Mouse (Mus musculus) myocyte (in vitro differentiated cells): ENCODE measurements around the gene Cyp1b1.

Experiments
- CEBPB ChIP-seq: IDR thresholded peaks from 2 replicates; pipeline ENCODE4 v1.6.1; 2011; ENCODE audit warnings: mild to moderate bottlenecking, moderate library complexity; ENCODE audit not compliant: poor library complexity, insufficient read depth, severe bottlenecking
- E2F4 ChIP-seq: IDR thresholded peaks from one replicate; pipeline ENCODE4 v1.6.1; 2011; ENCODE audit warnings: mild to moderate bottlenecking, control low read depth, moderate library complexity; ENCODE audit not compliant: insufficient read depth
- MAX ChIP-seq: IDR thresholded peaks from one replicate; pipeline ENCODE4 v1.6.1; 2011; ENCODE audit warnings: low read depth, mild to moderate bottlenecking, control low read depth
- MYOD1 ChIP-seq, 3 experiments: IDR thresholded peaks; one replicate each; pipeline ENCODE4 v1.6.1; 2011; ENCODE audit warnings: control low read depth in 2 of 3, low read depth in 2 of 3, mild to moderate bottlenecking in 2 of 3, moderate library complexity in 1 of 3; ENCODE audit not compliant: insufficient read length in 2 of 3, control insufficient read depth in 1 of 3
- POLR2A ChIP-seq: IDR thresholded peaks from one replicate; pipeline ENCODE4 v1.6.1; 2011; ENCODE audit warnings: low read depth, mild to moderate bottlenecking, control low read depth, moderate library complexity; ENCODE audit not compliant: insufficient read length
- POLR2AphosphoS2 ChIP-seq: IDR thresholded peaks from one replicate; pipeline ENCODE4 v1.6.1; 2011; ENCODE audit warnings: low read depth, control low read depth; ENCODE audit not compliant: insufficient read length
- TCF12 ChIP-seq: IDR thresholded peaks from one replicate; pipeline ENCODE4 v1.6.1; 2011; ENCODE audit warnings: mild to moderate bottlenecking, control low read depth; ENCODE audit not compliant: poor library complexity, insufficient read depth, severe bottlenecking
- TCF3 ChIP-seq: IDR thresholded peaks from one replicate; pipeline ENCODE4 v1.6.1; 2011; ENCODE audit warnings: low read depth, control low read depth; ENCODE audit not compliant: insufficient read length
- USF1 ChIP-seq: IDR thresholded peaks from one replicate; pipeline ENCODE4 v1.6.1; 2011; ENCODE audit warnings: low read depth, mild to moderate bottlenecking, control low read depth, moderate library complexity

GRCm38 (mm10) chr17:79746954-79747353 lies 32.1 kb upstream of the Cyp1b1 start:
- TF ChIP-seq POLR2A (no peak), MAX (no peak), CEBPB (no peak), TCF12 (no peak), E2F4 (no peak), TCF3 (no peak), MYOD1 (IDR thresholded peaks at IDR 0.05; ENCODE audit: control insufficient read depth in 1 of 3, insufficient read length in 2 of 3, low read depth in 2 of 3) (peak in 1 of 3 experiments; percentile 42), POLR2AphosphoS2 (no peak), USF1 (no peak)
